Mouse (Mus musculus): ENCODE results near the gene Trem2. TPM values are rescaled to one million over a fixed set of nuclear protein-coding genes. Genes with fewer than 3 reads are reported as not detected.

The Trem2 gene
- polyA plus RNA-seq, 2 experiments, result 3.1 to 3.5 TPM

DNA sequence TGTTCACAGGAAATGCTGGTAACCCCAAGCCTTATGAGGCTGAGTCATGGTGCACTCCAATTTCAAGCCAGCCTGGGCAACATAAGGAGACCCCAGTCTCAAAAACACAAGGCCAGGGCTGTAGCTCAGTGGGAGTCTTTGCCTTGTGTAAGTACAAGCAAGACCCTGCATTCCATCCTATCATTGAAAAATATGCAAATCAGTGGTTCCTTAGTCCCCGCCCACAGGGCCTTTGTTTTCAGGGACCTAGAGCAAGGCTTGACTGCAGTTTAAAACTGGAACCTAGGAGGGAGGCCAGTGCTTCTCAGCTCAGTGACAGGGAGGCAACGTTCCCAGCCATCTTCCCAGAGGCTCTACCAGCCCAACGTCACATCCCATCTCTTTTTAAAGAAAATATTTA lies 23.0 kb upstream of the Trem2 start:
- Histone ChIP-seq H3K9me3 (ENCODE audit: control insufficient read depth, low read length) (no peaks in the 10 kb centered on the region), H3K4me2 (ENCODE audit: low read depth) (no peak overlapping the region), H3K9ac (replicated peaks) (no peak overlapping the region), H3K27me3 (ENCODE audit: control insufficient read depth, insufficient read depth, low read length) (no peaks in the 10 kb centered on the region), H3K4me1 (replicated peaks; ENCODE audit: control insufficient read depth in 2 of 2, insufficient read depth in 2 of 2, low read length in 1 of 2) (peaks cover 0 to 28% of the 10 kb centered on the region in 2 experiments; a peak in 3 of 4 replicates), H3K36me3 (replicated peaks; ENCODE audit: control insufficient read depth, insufficient read depth, low read depth) (no peaks in the 10 kb centered on the region), H3K4me3 (ENCODE audit: insufficient read depth in 1 of 2, low read depth in 2 of 2, low read length in 2 of 2) (no peak overlapping the region), H3K27ac (no peak overlapping the region)
- TF ChIP-seq CTCF (IDR thresholded peaks at IDR 0.05; ENCODE audit: low read depth) (no peak), EP300 (IDR thresholded peaks at IDR 0.05; ENCODE audit: low read depth) (no peak)
- 51% methylated on average over 3 of the region's 3 CpGs for WGBS (ENCODE audit: insufficient replicate concordance)
- ATAC-seq (ENCODE audit: insufficient read depth) (no peak), DNase-seq (ENCODE audit: low read depth in 3 of 3, low spot score in 3 of 3) (no peak)

DNA sequence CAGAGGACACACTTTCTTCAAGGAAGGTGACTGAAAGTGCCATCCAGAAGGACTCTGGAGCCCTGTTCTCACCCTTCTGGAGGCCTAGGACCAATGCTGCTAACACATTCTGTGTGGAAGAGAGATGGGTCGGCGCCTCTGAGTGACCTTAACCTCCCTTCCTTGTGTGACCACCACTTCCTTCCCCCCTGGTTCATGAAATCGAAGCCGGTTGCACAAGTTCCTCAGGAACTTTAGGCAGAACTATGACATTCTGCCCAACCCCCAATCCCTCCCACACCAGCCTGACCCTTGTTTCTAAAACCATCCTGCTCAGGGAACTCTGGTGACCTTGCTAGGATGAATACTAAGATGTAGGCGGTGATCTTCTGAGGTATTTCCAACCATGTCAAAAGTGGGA lies 21.9 kb upstream of the Trem2 start:
- Histone ChIP-seq H3K27me3 (ENCODE audit: control insufficient read depth, insufficient read depth, low read length) (no peaks in the 10 kb centered on the region), H3K9me3 (ENCODE audit: control insufficient read depth, low read length) (no peaks in the 10 kb centered on the region), H3K9ac (replicated peaks) (no peak overlapping the region), H3K4me1 (replicated peaks; ENCODE audit: control insufficient read depth in 2 of 2, insufficient read depth in 2 of 2, low read length in 1 of 2) (peaks cover 0 to 28% of the 10 kb centered on the region in 2 experiments; a peak in 3 of 4 replicates), H3K36me3 (replicated peaks; ENCODE audit: control insufficient read depth, insufficient read depth, low read depth) (no peaks in the 10 kb centered on the region), H3K27ac (no peak overlapping the region), H3K4me2 (ENCODE audit: low read depth) (no peak overlapping the region), H3K4me3 (ENCODE audit: insufficient read depth in 1 of 2, low read depth in 2 of 2, low read length in 2 of 2) (no peak overlapping the region)
- WGBS (ENCODE audit: insufficient replicate concordance), result 36% methylated on average over 5 of the region's 5 CpGs
- TF ChIP-seq CTCF (IDR thresholded peaks at IDR 0.05; ENCODE audit: low read depth) (no peak), EP300 (IDR thresholded peaks at IDR 0.05; ENCODE audit: low read depth) (no peak)
- DNase-seq (ENCODE audit: low read depth in 3 of 3, low spot score in 3 of 3) (peak in 1 of 3 experiments; percentile 9), ATAC-seq (ENCODE audit: insufficient read depth) (no peak)

DNA sequence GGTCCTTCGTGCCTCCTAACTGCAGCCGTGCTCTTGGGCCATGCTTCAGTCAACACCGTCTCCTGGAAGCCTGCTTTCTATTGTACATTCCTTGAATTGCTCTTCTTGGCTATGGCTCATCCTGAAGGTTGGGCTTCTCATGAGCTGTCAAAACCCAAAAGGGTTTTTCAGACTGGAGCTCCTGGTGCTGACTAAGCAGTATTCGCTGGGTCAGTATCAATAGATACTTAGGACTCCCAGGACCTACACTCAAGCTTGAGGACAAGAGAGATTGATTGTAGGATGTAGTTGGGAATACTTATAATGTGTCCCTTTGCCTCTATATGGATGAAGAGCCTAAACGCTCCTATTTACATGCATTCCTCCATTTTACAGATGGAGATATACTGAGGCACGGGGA lies 21.1 kb upstream of the Trem2 start:
- 78% methylated on average over 6 of the region's 6 CpGs for WGBS (ENCODE audit: insufficient replicate concordance)
- Histone ChIP-seq H3K9me3 (ENCODE audit: control insufficient read depth, low read length) (no peaks in the 10 kb centered on the region), H3K4me2 (ENCODE audit: low read depth) (no peak overlapping the region), H3K9ac (replicated peaks) (no peak overlapping the region), H3K27me3 (ENCODE audit: control insufficient read depth, insufficient read depth, low read length) (no peaks in the 10 kb centered on the region), H3K4me1 (replicated peaks; ENCODE audit: control insufficient read depth in 2 of 2, insufficient read depth in 2 of 2, low read length in 1 of 2) (peaks cover 0 to 28% of the 10 kb centered on the region in 2 experiments; a peak in 3 of 4 replicates), H3K4me3 (ENCODE audit: insufficient read depth in 1 of 2, low read depth in 2 of 2, low read length in 2 of 2) (no peak overlapping the region), H3K36me3 (replicated peaks; ENCODE audit: control insufficient read depth, insufficient read depth, low read depth) (no peaks in the 10 kb centered on the region), H3K27ac (no peak overlapping the region)
- no peak for ATAC-seq (ENCODE audit: insufficient read depth)
- TF ChIP-seq CTCF (IDR thresholded peaks at IDR 0.05; ENCODE audit: low read depth) (no peak), EP300 (IDR thresholded peaks at IDR 0.05; ENCODE audit: low read depth) (no peak)
- DNase-seq (ENCODE audit: low read depth in 3 of 3, low spot score in 3 of 3), result no peak

DNA sequence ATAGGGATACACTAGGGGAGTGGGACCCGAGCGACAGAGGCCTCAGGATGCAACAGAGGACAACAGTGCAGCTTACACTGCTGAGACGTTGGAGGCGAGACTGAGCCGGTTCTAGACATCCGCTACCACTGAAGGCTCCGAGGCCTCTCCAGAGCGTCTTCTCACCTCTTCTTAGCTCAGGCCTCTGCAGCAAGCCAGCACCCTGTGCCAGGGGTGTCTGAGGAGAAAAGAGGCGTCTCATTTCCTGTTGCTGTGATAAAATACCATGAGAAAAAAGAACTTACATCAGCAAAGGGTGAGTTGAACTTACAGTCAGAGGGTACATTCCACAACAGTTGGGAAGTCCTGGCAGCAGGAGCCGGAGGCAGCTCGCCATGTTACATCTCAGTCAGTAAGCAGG lies 20.6 kb upstream of the Trem2 start:
- Histone ChIP-seq H3K4me1 (replicated peaks; ENCODE audit: control insufficient read depth in 2 of 2, insufficient read depth in 2 of 2, low read length in 1 of 2) (peaks cover 0 to 27% of the 10 kb centered on the region in 2 experiments; a peak in 2 of 4 replicates), H3K36me3 (replicated peaks; ENCODE audit: control insufficient read depth, insufficient read depth, low read depth) (no peaks in the 10 kb centered on the region), H3K4me3 (ENCODE audit: insufficient read depth in 1 of 2, low read depth in 2 of 2, low read length in 2 of 2) (no peak overlapping the region), H3K9me3 (ENCODE audit: control insufficient read depth, low read length) (no peaks in the 10 kb centered on the region), H3K4me2 (ENCODE audit: low read depth) (no peak overlapping the region), H3K27me3 (ENCODE audit: control insufficient read depth, insufficient read depth, low read length) (no peaks in the 10 kb centered on the region), H3K9ac (replicated peaks) (no peak overlapping the region), H3K27ac (no peak overlapping the region)
- no peak for TF ChIP-seq CTCF (IDR thresholded peaks at IDR 0.05; ENCODE audit: low read depth)
- no peak for TF ChIP-seq EP300 (IDR thresholded peaks at IDR 0.05; ENCODE audit: low read depth)
- DNase-seq (ENCODE audit: low read depth in 3 of 3, low spot score in 3 of 3) (no peak), ATAC-seq (ENCODE audit: insufficient read depth) (no peak)
- WGBS (ENCODE audit: insufficient replicate concordance), result 55% methylated on average over 11 of the region's 11 CpGs

DNA sequence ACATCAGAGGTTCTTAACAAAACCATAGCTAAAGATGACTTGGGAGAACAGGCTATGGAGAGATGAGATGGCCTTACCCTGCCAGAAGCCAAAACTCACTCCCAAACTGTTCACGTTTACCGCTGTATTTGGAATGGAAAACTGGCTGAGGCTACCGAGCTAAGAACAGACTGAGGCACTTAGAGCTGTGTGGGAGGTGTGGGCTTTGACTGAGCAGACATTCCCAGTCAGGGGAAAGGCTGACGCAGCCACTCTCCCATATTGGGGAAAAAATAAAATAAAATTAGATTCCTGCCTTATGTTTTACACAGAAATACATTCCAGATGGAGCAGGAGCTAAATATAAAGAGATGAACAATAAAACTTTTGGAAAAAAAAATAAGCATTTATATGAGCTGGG lies 19.5 kb upstream of the Trem2 start:
- WGBS (ENCODE audit: insufficient replicate concordance), result 76% methylated on average over 4 of the region's 4 CpGs
- Histone ChIP-seq H3K4me1 (replicated peaks; ENCODE audit: control insufficient read depth in 2 of 2, insufficient read depth in 2 of 2, low read length in 1 of 2) (peaks cover 0 to 20% of the 10 kb centered on the region in 2 experiments; a peak in 2 of 4 replicates), H3K4me3 (ENCODE audit: insufficient read depth in 1 of 2, low read depth in 2 of 2, low read length in 2 of 2) (no peak overlapping the region), H3K9me3 (ENCODE audit: control insufficient read depth, low read length) (no peaks in the 10 kb centered on the region), H3K27me3 (ENCODE audit: control insufficient read depth, insufficient read depth, low read length) (no peaks in the 10 kb centered on the region), H3K36me3 (replicated peaks; ENCODE audit: control insufficient read depth, insufficient read depth, low read depth) (no peaks in the 10 kb centered on the region), H3K4me2 (ENCODE audit: low read depth) (no peak overlapping the region), H3K27ac (no peak overlapping the region), H3K9ac (replicated peaks) (no peak overlapping the region)
- no peak for ATAC-seq (ENCODE audit: insufficient read depth)
- DNase-seq (ENCODE audit: low read depth in 3 of 3, low spot score in 3 of 3), result no peak
- TF ChIP-seq EP300 (IDR thresholded peaks at IDR 0.05; ENCODE audit: low read depth) (no peak), CTCF (IDR thresholded peaks at IDR 0.05; ENCODE audit: low read depth) (no peak)

Measured in liver, embryonic 14.5 days (tissue).